Mouse (Mus musculus): Measurements from ENCODE around the gene Enpp5.

The Enpp5 gene

GRCm38 (mm10) chr17:44091512-44091911 is 12.9 kb downstream of the Enpp5 start:
- DNase-seq (ENCODE audit: low spot score in 2 of 2): no peak

- no peak for DNase-seq (ENCODE audit: low spot score in 2 of 2)
Observed at GRCm38 (mm10) chr17:44100486-44100885, 21.9 kb downstream of the Enpp5 start.

DNA sequence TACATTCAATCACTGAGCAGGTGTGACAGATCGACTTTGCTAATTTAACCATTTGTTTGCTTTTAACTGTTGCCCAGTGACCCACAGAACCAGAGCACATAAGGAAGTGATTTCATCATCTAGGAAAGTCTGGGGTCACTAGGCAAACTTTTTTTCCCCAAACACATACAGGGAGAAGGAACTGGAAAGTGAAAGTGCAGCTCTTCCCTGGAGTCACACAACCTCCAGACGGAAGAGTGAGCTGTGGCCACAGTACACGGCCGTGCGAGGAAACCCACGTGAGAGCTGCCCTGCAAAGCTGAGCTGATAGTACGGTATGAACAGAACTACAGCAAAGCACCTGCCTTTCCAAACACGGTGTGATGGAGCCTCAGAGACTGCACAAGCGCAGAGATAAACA is 22.3 kb downstream of the Enpp5 start:
- DNase-seq (ENCODE audit: low spot score in 2 of 2): no peak

DNA sequence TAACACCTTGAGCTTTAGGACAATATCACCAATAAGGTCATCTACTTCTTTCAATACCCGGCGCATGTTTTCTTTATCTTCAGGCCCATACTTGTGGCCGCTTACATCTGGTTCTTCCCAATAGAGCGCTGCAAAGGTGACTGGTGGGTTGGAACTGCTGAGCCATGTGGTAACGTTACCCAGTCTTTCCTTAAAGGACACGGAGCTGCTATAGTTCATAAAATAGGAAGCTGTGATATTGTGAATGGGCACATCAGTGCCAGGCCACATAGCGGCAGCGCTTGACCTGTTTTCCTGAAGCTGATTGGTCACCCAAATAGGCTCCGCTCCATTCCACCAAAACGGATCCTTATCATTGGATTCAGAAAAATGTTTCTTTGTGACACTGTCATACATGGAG is 23.3 kb downstream of the Enpp5 start:
- DNase-seq (ENCODE audit: low spot score in 2 of 2): no peak

GRCm38 (mm10) chr17:44105287-44106138 is 26.9 kb downstream of the Enpp5 start, which contains the start of gene Enpp4:
TSS of gene Enpp4 (minus strand) at chr17:44105809.
- DNase-seq (ENCODE audit: low spot score in 2 of 2): peak; percentile 88 to 91

GRCm38 (mm10) chr17:44108331-44108730 is 29.7 kb downstream of the Enpp5 start:
- DNase-seq (ENCODE audit: low spot score in 2 of 2): peak; percentile 28 to 61

DNA sequence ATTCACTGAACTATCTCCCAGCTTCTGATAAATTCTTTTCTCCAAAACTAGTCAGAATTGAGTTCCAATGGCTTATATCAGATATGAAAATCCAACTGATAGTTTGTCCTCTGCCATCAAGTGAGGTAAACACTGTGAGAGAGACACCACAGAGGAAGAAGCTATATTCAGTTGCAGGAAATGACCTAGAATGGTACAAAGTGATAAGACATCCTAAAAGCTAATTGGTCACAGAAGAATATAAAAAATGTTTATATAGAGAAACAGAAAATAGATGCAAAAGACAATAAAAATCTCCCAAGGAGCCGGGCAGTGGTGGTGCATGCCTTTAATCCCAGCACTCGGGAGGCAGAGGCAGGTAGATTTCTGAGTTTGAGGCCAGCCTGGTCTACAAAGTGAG is 38.0 kb downstream of the Enpp5 start:
- DNase-seq (ENCODE audit: low spot score in 2 of 2): no peak

DNA sequence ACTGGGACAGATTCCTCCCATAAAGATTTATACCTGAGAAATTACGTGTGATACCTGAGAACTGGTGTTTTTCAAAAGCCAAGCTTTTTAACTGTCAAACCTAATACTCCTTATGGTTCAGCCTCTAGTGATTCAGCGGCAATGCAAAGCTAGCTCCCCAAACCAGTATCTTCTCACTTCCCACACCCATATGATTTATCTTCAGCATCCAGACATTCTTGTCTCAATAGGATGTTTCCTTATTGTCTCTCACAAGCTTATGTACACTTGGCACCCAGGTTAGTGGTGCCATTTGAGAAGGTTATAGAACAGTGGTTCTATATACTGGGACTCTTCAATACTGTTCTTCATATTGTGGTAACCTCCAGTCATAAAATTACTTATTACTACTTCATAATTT is 39.1 kb downstream of the Enpp5 start:
- DNase-seq (ENCODE audit: low spot score in 2 of 2): no peak

DNA sequence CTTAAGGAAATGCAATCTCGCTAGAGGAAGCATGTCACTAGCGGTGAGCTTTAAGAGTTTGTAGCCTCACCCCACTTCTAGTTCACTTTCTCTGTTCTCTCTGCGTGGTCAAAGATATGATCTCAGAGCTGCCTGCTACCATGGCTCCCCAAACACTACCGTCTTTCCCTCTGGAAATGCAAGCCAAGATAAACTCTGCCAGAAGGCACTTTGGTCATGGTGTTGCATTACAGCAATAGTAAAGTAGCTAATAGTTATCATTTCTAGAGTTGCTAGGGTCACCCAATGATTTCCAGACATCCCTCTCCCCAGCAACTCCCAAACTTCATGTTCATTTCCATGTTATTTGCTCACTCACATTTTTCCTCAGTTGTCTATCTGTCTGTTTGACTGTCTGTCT is 39.6 kb downstream of the Enpp5 start:
- DNase-seq (ENCODE audit: low spot score in 2 of 2): no peak

DNA sequence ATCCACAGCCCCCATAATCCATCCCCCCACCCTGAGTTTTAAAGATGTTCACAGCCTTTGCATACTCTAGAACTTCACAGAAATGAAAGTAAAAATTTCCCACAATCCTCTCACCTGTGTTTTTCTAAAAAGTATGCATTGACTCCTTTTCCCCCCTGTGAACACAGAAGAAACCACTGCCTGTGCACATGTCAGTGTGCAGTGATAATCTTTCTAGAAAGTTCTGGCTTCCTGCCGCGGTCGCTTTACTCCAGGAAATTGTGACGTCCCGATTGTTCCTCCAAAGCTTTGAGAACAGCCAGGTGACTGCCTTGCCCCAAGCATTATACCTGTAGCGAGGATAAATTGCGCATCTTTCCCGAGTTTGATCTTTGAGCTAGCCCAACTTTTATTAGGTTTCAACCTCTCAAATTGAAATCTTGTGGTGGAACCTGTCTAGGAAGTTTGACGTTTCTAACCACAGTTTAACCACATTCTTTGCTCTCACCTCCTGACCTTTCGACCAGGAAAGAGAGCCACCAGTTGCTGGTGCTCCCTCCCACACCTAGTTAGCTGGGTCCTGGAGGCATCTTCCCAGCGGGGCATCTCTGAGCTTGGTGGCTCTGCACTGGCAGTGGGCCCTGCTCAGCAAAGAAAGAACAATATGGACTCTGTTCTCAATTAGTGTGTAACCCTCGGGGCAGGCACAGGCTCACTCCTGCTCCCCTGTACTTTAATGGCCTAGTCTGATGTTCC is 42.9 kb downstream of the Enpp5 start:
- DNase-seq (ENCODE audit: low spot score in 2 of 2): peak in 1 of 2 experiments; percentile 35

DNA sequence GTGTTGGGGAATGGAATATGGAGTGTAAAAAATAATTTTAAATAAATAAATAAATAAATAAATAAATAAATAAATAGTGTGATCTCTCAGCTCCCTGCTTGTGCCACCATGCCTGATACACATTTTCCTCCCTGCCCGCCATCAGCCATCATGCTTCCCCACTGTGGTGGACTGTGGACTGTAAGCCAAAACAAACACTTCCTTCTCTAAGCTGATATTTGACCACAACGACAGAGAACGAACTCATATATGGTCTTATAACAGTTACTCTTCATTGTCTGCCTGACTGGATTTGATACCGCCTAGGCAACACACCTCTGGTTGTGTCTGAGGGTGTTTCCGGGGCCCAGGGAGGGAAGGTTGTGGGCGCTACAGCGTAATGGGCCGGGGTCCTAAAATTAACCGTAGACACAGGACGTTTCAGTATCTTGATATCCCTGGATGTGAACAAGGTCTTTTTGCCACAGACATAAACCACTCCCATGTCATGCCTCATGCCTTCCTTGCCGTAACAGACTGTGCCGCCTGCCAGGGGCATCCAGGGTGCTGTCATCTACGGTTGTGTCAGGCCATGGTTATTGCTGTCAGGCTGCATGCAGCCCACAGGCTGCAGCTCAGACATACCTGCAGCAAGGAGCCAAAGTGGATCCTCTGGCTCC is 50.6 kb downstream of the Enpp5 start:
- DNase-seq (ENCODE audit: low spot score in 2 of 2): no peak

DNA sequence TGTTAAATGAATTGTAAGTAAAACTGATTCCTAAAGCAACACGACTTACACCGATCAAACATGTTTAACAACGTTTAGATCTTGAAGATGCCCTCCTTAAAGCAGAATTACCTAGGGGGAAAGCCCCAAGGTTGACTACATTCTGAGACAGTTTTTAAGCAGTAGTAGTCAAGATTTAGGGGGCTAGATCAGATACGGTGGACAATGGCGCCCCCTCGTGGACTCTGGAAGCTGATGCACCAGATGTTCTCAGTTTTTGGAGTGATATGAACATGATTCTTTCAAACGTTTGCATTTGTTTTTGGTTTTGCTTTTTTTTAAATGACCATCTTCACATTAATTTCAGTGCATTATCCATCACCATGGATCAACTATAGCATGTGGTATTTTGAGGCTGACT is 51.8 kb downstream of the Enpp5 start:
- peak; percentile 73 to 76 for DNase-seq (ENCODE audit: low spot score in 2 of 2)

DNA sequence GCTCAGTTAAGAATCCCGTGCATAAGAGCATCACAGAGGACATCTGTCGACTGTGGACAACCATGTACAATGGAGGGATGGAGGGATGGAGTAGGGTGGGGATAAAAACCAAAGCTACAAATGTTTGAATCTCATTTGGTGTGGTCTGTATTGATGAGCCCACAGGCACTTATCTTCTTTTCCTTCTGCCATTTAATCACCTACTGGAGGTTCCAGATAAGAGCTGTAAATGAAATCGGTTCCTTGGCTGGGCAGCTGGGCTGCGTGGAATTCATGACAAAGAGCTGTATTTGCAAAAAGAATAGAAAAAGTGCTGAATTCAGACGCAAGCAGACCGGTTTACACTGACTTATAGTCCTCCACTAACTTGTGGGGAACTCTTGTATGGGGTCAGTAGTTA is 55.5 kb downstream of the Enpp5 start:
- DNase-seq (ENCODE audit: low spot score in 2 of 2): no peak

DNA sequence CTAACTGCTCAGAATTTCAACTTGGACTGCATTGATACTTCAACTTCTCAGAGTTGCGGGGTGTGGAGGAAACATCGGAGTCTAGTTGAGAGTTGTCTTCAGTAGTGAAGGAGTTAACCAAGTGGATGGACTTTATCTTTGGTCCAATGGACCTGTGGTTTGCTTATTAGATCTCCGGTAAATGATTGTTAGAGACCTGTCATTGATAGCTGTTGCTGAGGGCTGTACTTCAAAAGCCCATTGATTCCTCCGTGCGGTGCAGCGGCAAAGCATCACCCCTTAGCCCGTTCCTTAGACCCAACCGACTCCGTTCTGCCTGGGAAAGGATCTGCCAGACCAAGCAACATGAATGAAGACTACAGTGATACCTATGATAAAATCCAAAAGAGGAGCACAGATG is 55.9 kb downstream of the Enpp5 start:
- no peak for DNase-seq (ENCODE audit: low spot score in 2 of 2)

DNA sequence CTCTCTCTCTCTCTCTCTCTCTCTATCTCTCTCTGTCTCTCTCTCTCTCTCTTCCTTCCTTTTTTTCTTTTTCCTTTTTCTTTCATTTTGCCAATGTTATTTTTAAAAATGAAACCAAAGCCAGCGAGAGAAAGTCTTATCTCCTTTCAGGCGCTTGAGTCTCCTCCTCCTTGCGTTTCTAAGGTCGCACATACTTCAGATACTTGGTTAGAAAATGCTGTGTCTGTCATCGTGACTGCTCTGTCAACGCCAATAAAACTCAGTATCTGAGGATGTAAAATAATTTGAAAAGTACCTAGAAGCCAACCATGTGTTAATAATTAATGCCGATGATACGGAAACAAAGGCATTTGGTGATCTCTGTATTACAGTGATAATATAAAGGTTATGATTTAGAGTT is 57.4 kb downstream of the Enpp5 start:
- no peak for DNase-seq (ENCODE audit: low spot score in 2 of 2)
